Mouse (Mus musculus) ovary, postnatal 36 days (tissue): ENCODE measurements around the gene Mlec.
"Not testable (repeated sequence)": the region's sequence is repeated elsewhere in the genome, so short reads cannot be mapped to it uniquely, and the experiment has no call there.

ENCODE experiments used
- DNase-seq: peaks from one replicate; pipeline ENCODE4 v3.0.0; 2022; ENCODE audit warnings: low spot score, mixed read lengths

Gene Mlec

GRCm38 (mm10) chr5:115125211-115125871 is 32.6 kb downstream of the Mlec start:
- peak; percentile 82 for DNase-seq

- no peak for DNase-seq
These were observed 33.3 kb downstream of the Mlec start for GRCm38 (mm10) chr5:115124690-115125089.

GRCm38 (mm10) chr5:115120978-115121377 is 37.0 kb downstream of the Mlec start:
- no peak for DNase-seq

- DNase-seq, result peak; percentile 91
These were observed 38.9 kb downstream of the Mlec start, which contains the start of gene Acads for GRCm38 (mm10) chr5:115118961-115119570. TSS of gene Acads (minus strand) at chr5:115119346.

- no peak for DNase-seq
These were observed 40.5 kb downstream of the Mlec start for GRCm38 (mm10) chr5:115117467-115117866.

GRCm38 (mm10) chr5:115116426-115116825 is 41.6 kb downstream of the Mlec start:
- DNase-seq, result no peak

- no peak for DNase-seq
These were observed 43.5 kb downstream of the Mlec start for GRCm38 (mm10) chr5:115114501-115114900.

GRCm38 (mm10) chr5:115113244-115113643 is 44.7 kb downstream of the Mlec start:
- DNase-seq, result no peak

GRCm38 (mm10) chr5:115111156-115111555 is 46.8 kb downstream of the Mlec start:
- no peak for DNase-seq

GRCm38 (mm10) chr5:115103253-115103652 is 54.7 kb downstream of the Mlec start:
- DNase-seq, result not testable (repeated sequence)

GRCm38 (mm10) chr5:115102231-115102630 is 55.7 kb downstream of the Mlec start:
- DNase-seq, result no peak

GRCm38 (mm10) chr5:115100473-115100872 is 57.5 kb downstream of the Mlec start:
- DNase-seq, result no peak

- DNase-seq, result no peak
These were observed 58.0 kb downstream of the Mlec start for GRCm38 (mm10) chr5:115099991-115100390.

- no peak for DNase-seq
These were observed 58.4 kb downstream of the Mlec start for GRCm38 (mm10) chr5:115099530-115099929.

GRCm38 (mm10) chr5:115098195-115098594 is 59.8 kb downstream of the Mlec start, which contains the start of gene Gm10401:
TSS of gene Gm10401 (minus strand) at chr5:115098295.
- DNase-seq, result no peak
